Mouse (Mus musculus) embryonic facial prominence, embryonic 14.5 days (tissue): Measurements from ENCODE around the gene Grin1. TPM values are rescaled to one million over a fixed set of nuclear protein-coding genes. Genes with fewer than 3 reads are reported as not detected.

Source experiments
- ATAC-seq: fragments of 200-750 bp; cut with Nextera tagmentation; 2 replicates; pipeline ENCODE4 v1.8.0; 2017; ENCODE audit warnings: low read depth, moderate number of reproducible peaks, moderate TSS enrichment
- DNase-seq: peaks from one replicate; pipeline ENCODE4 v3.0.0-alpha.2; 2015; ENCODE audit warnings: low spot score
- H3K27ac ChIP-seq: fragments of 300-500 bp; sonication (generic); replicated peaks from 2 replicates; pipeline ENCODE4 v1.5.1; 2014; ENCODE audit warnings: low read depth, mild to moderate bottlenecking, low read length, moderate library complexity
- H3K27me3 ChIP-seq: fragments of 300-500 bp; sonication (generic); replicated peaks from 2 replicates; pipeline ENCODE4 v1.6.1; 2014; ENCODE audit warnings: low read length; ENCODE audit not compliant: control insufficient read depth, insufficient read depth
- H3K36me3 ChIP-seq: fragments of 300-500 bp; sonication (generic); 2 replicates; pipeline ENCODE4 v1.6.1; 2014; ENCODE audit warnings: low read length, mixed read lengths; ENCODE audit not compliant: control insufficient read depth, insufficient read depth
- H3K4me1 ChIP-seq: fragments of 300-500 bp; sonication (generic); 2 replicates; pipeline ENCODE4 v1.6.1; 2014; ENCODE audit warnings: antibody characterized with exemption, low read length; ENCODE audit not compliant: control insufficient read depth, insufficient read depth
- H3K4me2 ChIP-seq: fragments of 300-500 bp; sonication (generic); 2 replicates; pipeline ENCODE4 v1.6.1; 2014; ENCODE audit warnings: low read depth, mild to moderate bottlenecking, low read length, moderate library complexity, mixed read lengths
- H3K4me3 ChIP-seq: fragments of 300-500 bp; sonication (generic); 2 replicates; pipeline ENCODE4 v1.5.1; 2014; ENCODE audit warnings: low read depth, mild to moderate bottlenecking, low read length
- H3K9ac ChIP-seq: fragments of 300-500 bp; sonication (generic); 2 replicates; pipeline ENCODE4 v1.6.1; 2014; ENCODE audit warnings: low read depth, mild to moderate bottlenecking, low read length, moderate library complexity, mixed read lengths
- H3K9me3 ChIP-seq: fragments of 300-500 bp; sonication (generic); 2 replicates; pipeline ENCODE4 v1.6.1; 2016; ENCODE audit warnings: low read length; ENCODE audit not compliant: control insufficient read depth
- WGBS: fragments of 180-500 bp; shearing (Covaris S2); extraction: QIAGEN DNeasy Blood & Tissue Kit; methylation state at CpG from one replicate; pipeline ENCODE4 v1.1.7; 2014; 5-methylcytosine and 5-hydroxymethylcytosine counted together
- polyA plus RNA-seq: library from polyadenylated mRNA; unstranded; fragments of >200 nt; fragmentation: Nextera tagmentation; extraction: Ambion mirVana; gene quantifications from 2 replicates; pipeline ENCODE4 v1.2.1, GENCODE M21; 2014

Gene Grin1
- polyA plus RNA-seq, 1 experiment from 2014 or later = 1.7 TPM

- peak overlapping the region; percentile 56 for H3K9ac ChIP-seq
- WGBS = 48% methylated on average over 14 of the region's 14 CpGs
- H3K9me3 ChIP-seq = no peaks in the 10 kb centered on the region
- 0 out of 2 replicates have a peak, but pooled peaks cover 2% of the 10 kb centered on the region for H3K4me1 ChIP-seq
- H3K4me3 ChIP-seq = peak overlapping the region; percentile 34
- no peak for DNase-seq
- no peaks in the 10 kb centered on the region for H3K36me3 ChIP-seq
- ATAC-seq = no peak
- H3K4me2 ChIP-seq = peak overlapping the region; percentile 62
- peaks cover 51% of the 10 kb centered on the region for H3K27me3 ChIP-seq
- H3K27ac ChIP-seq = no peak overlapping the region
Observed at GRCm38 (mm10) chr2:25305587-25306359, 13.2 kb downstream of the Grin1 start.

GRCm38 (mm10) chr2:25304657-25305541, 14.1 kb downstream of the Grin1 start:
- ATAC-seq = peak; percentile 75
- Histone ChIP-seq H3K4me1 (0 out of 2 replicates have a peak, but pooled peaks cover 2% of the 10 kb centered on the region), H3K36me3 (no peaks in the 10 kb centered on the region), H3K27ac (no peak overlapping the region), H3K9ac (peak overlapping the region; percentile 56), H3K27me3 (peaks cover 43% of the 10 kb centered on the region), H3K9me3 (no peaks in the 10 kb centered on the region), H3K4me2 (peak overlapping the region; percentile 62), H3K4me3 (peak overlapping the region; percentile 34)
- DNase-seq = peak; percentile 58
- 2% methylated on average over 26 of the region's 45 CpGs for WGBS

DNA sequence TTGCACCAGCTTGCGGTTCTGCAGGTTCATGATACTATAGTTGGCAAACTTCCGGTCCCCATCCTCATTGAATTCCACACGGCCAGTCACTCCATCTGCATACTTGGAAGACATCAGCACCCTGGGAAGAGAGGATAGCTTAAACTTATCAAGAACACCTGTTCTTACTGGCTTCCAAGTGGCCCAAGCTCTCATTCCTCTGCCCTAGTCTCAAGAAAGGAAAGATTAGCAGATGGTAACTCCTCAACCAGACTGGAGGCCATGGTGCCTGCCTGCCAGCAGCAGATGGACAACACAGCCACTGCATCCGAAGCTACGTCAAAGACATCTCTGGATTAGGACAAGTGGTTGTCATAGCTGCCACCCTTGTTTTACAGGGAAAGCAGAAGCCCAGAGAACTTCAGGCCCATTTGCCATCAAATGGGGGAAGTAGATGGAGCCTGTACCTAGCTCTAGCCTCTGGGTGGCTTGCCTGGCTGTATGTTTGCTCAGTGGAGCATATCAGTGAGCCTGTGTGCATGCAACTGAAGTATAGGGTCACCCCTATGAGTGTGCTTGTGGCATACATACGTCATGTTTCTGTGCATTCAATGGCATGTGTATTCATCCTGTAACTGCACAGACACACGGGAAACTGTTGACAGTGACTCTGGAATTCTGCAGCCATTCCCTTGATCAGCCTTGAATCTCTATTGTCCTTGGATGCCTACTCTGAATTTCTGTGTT, 14.9 kb downstream of the Grin1 start:
- 65% methylated on average over 7 of the region's 7 CpGs for WGBS
- ATAC-seq (no peak), DNase-seq (no peak)
- Histone ChIP-seq H3K4me2 (0 out of 2 replicates have a peak overlapping the region, but pooled peaks have one; percentile 62), H3K9me3 (no peaks in the 10 kb centered on the region), H3K4me1 (0 out of 2 replicates have a peak, but pooled peaks cover 2% of the 10 kb centered on the region), H3K36me3 (no peaks in the 10 kb centered on the region), H3K4me3 (no peak overlapping the region; the same call in 1 of the 2 replicates), H3K27ac (no peak overlapping the region), H3K27me3 (peaks cover 37% of the 10 kb centered on the region), H3K9ac (no peak overlapping the region)

- Histone ChIP-seq H3K27me3 (peaks cover 31% of the 10 kb centered on the region), H3K27ac (no peak overlapping the region), H3K4me2 (no peak overlapping the region), H3K4me1 (0 out of 2 replicates have a peak, but pooled peaks cover 2% of the 10 kb centered on the region), H3K9me3 (no peaks in the 10 kb centered on the region), H3K36me3 (no peaks in the 10 kb centered on the region), H3K9ac (no peak overlapping the region), H3K4me3 (no peak overlapping the region)
- DNase-seq = no peak
- WGBS = 55% methylated on average over 3 of the region's 3 CpGs
- ATAC-seq = no peak
Observed at GRCm38 (mm10) chr2:25303452-25303851, 15.5 kb downstream of the Grin1 start.

DNA sequence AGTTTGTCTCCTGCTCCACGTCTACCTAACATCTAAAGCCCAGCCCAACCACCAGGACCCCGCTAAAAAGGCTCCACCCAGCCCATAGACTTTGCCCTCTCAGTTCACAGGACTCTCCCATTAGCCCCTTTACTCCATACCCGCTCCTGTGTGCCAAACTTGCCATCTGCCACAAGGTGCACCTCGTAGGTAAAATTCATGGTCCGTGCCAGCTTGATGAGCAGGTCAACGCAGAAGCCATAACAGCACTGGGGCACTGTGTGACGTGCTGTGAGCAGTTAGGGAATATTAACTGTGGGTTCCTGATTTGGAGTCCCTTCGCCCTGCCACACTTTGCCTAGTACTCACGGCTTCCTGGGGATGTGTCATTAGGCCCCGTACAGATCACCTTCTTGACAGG, 20.9 kb downstream of the Grin1 start:
- no peak for ATAC-seq
- peaks cover 15% of the 10 kb centered on the region for H3K27me3 ChIP-seq
- H3K36me3 ChIP-seq = no peaks in the 10 kb centered on the region

DNA sequence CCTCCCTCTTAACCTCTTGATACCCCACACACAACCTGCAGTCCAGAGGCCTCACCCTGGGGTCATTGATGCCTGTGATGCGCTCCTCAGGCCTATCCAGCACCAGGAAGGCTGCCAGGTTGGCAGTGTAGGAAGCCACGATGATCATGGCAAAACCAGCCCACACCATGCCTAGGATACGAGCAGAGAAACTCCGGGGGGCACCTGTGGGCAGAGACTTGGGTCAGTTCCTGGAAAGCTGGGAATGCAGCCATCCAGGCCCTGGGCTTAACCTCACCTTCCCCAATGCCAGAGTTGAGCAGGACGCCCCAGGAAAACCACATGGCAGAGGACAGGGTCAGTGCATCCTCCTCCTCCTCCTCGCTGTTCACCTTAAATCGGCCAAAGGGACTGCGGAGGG, 21.9 kb downstream of the Grin1 start:
- no peaks in the 10 kb centered on the region for H3K9me3 ChIP-seq
- WGBS = 74% methylated on average over 8 of the region's 8 CpGs
- H3K36me3 ChIP-seq = no peaks in the 10 kb centered on the region
- H3K4me1 ChIP-seq = 0 out of 2 replicates have a peak, but pooled peaks cover 4% of the 10 kb centered on the region
- ATAC-seq (no peak), DNase-seq (no peak)
- H3K4me2 ChIP-seq = no peak overlapping the region
- no peak overlapping the region for H3K4me3 ChIP-seq
- no peak overlapping the region for H3K9ac ChIP-seq
- no peak overlapping the region for H3K27ac ChIP-seq
- peaks cover 25% of the 10 kb centered on the region for H3K27me3 ChIP-seq

More for the DNA sequence above, 20.9 kb downstream of the Grin1 start:
- Histone ChIP-seq H3K4me1 (no peaks in the 10 kb centered on the region), H3K27ac (no peak overlapping the region), H3K9me3 (no peaks in the 10 kb centered on the region), H3K4me3 (no peak overlapping the region), H3K4me2 (no peak overlapping the region), H3K9ac (no peak overlapping the region)
- WGBS = 80% methylated on average over 10 of the region's 10 CpGs
- no peak for DNase-seq

GRCm38 (mm10) chr2:25293706-25294105, 25.3 kb downstream of the Grin1 start:
- DNase-seq (no peak), ATAC-seq (no peak)
- H3K9ac ChIP-seq = no peak overlapping the region
- H3K27ac ChIP-seq = no peak overlapping the region
- no peaks in the 10 kb centered on the region for H3K36me3 ChIP-seq
- 0 out of 2 replicates have a peak, but pooled peaks cover 4% of the 10 kb centered on the region for H3K4me1 ChIP-seq
- H3K4me2 ChIP-seq = no peak overlapping the region
- peaks cover 59% of the 10 kb centered on the region for H3K27me3 ChIP-seq
- H3K4me3 ChIP-seq = no peak overlapping the region
- H3K9me3 ChIP-seq = no peaks in the 10 kb centered on the region
- 81% methylated on average over 9 of the region's 9 CpGs for WGBS

GRCm38 (mm10) chr2:25292856-25293255, 26.1 kb downstream of the Grin1 start:
- Histone ChIP-seq H3K27me3 (peaks cover 67% of the 10 kb centered on the region), H3K9ac (no peak overlapping the region), H3K36me3 (no peaks in the 10 kb centered on the region), H3K4me2 (no peak overlapping the region), H3K27ac (no peak overlapping the region), H3K9me3 (no peaks in the 10 kb centered on the region), H3K4me1 (0 out of 2 replicates have a peak, but pooled peaks cover 4% of the 10 kb centered on the region), H3K4me3 (no peak overlapping the region)
- 0% methylated on average over 1 of the region's 1 CpGs for whole genome bisulfite sequencing
- DNase-seq (peak; percentile 66), ATAC-seq (peak; percentile 31; the same call in 1 of the 2 replicates)
